Mouse (Mus musculus): ENCODE measurements at regions not wholly inside any gene's neighbourhood (a gene's known extent, or its start where the extent isn't known, plus 50 kb on each side); places are given as distances from the start of the nearest gene placed in this dataset.

DNA sequence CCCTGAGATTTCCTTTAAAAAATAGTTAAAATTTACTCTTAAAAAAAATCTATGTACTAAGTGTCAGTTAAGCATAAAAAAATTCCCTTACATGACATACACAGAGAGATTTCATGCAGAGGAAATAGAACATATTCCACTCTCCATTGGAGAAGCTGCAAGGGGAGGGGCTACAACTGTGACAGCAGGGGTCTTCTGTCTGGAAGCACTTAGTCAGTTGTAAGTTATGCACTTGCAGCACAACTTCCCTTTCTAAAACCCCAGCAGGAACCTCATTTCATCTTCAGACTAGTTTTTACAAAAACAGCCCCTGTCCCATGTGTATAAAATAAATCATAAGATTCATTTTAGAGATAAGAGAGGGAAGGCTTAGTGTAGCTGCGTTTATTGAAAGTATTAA is 109.0 kb upstream of the Rpl10l start:
- no peak overlapping the region for H3K4me2 ChIP-seq (replicated peaks; ENCODE audit: low read depth, low read length)
- H3K27me3 ChIP-seq (ENCODE audit: control insufficient read depth, insufficient read depth, low read length) = no peaks in the 10 kb centered on the region
- no peak overlapping the region for H3K4me3 ChIP-seq (ENCODE audit: low read depth, low read length)
- ATAC-seq (ENCODE audit: low FRiP score) (no peak), DNase-seq (ENCODE audit: low spot score) (no peak)
- no peaks in the 10 kb centered on the region for H3K4me1 ChIP-seq (replicated peaks; ENCODE audit: control insufficient read depth, insufficient read depth, low read length)
- H3K9me3 ChIP-seq (ENCODE audit: control insufficient read depth, low read length) = no peaks in the 10 kb centered on the region
- no peak overlapping the region for H3K9ac ChIP-seq (ENCODE audit: low read depth, low read length)
- 74% methylated on average over 1 of the region's 1 CpGs for WGBS
- no peak overlapping the region for H3K27ac ChIP-seq (ENCODE audit: low read depth, low read length)
- no peaks in the 10 kb centered on the region for H3K36me3 ChIP-seq (ENCODE audit: control insufficient read depth, insufficient read depth, low read length)

- no peaks in the 10 kb centered on the region for H3K4me1 ChIP-seq (replicated peaks; ENCODE audit: control insufficient read depth, insufficient read depth, low read length)
- no peak overlapping the region for H3K9ac ChIP-seq (ENCODE audit: low read depth, low read length)
- ATAC-seq (ENCODE audit: low FRiP score) (no peak), DNase-seq (ENCODE audit: low spot score) (no peak)
- H3K4me2 ChIP-seq (replicated peaks; ENCODE audit: low read depth, low read length) = no peak overlapping the region
- H3K27me3 ChIP-seq (ENCODE audit: control insufficient read depth, insufficient read depth, low read length) = no peaks in the 10 kb centered on the region
- no peak overlapping the region for H3K27ac ChIP-seq (ENCODE audit: low read depth, low read length)
- H3K4me3 ChIP-seq (ENCODE audit: low read depth, low read length) = no peak overlapping the region
- no peaks in the 10 kb centered on the region for H3K9me3 ChIP-seq (ENCODE audit: control insufficient read depth, low read length)
- H3K36me3 ChIP-seq (ENCODE audit: control insufficient read depth, insufficient read depth, low read length) = no peaks in the 10 kb centered on the region
Observed at GRCm38 (mm10) chr12:66386612-66387011, 102.4 kb upstream of the Rpl10l start.

- peak; percentile 66 for ATAC-seq (ENCODE audit: low FRiP score)
- DNase-seq (ENCODE audit: low spot score) = peak; percentile 6
Observed at GRCm38 (mm10) chr12:66339169-66339568, 55.0 kb upstream of the Rpl10l start.

More at GRCm38 (mm10) chr12:66339169-66339568, 55.0 kb upstream of the Rpl10l start:
- Histone ChIP-seq H3K4me1 (replicated peaks; ENCODE audit: control insufficient read depth, insufficient read depth, low read length) (no peaks in the 10 kb centered on the region), H3K27ac (ENCODE audit: low read depth, low read length) (no peak overlapping the region), H3K27me3 (ENCODE audit: control insufficient read depth, insufficient read depth, low read length) (no peaks in the 10 kb centered on the region), H3K9ac (ENCODE audit: low read depth, low read length) (no peak overlapping the region), H3K4me2 (replicated peaks; ENCODE audit: low read depth, low read length) (no peak overlapping the region), H3K9me3 (ENCODE audit: control insufficient read depth, low read length) (no peaks in the 10 kb centered on the region), H3K36me3 (ENCODE audit: control insufficient read depth, insufficient read depth, low read length) (no peaks in the 10 kb centered on the region), H3K4me3 (ENCODE audit: low read depth, low read length) (no peak overlapping the region)
